Mouse (Mus musculus): ENCODE data around the gene Qprt. TPM values are rescaled to one million over a fixed set of nuclear protein-coding genes. Genes with fewer than 3 reads are reported as not detected.

The Qprt gene
- polyA plus RNA-seq (2015; fragmentation: Nextera tagmentation; extraction: Ambion mirVana), result 6.1 and 7.4 TPM in 2 replicates

- no peaks in the 10 kb centered on the region for H3K36me3 ChIP-seq
- peaks cover 6% of the 10 kb centered on the region; the same call in 1 of the 2 replicates for H3K27me3 ChIP-seq (replicated peaks)
- peak within 1 kb of the TSS; percentile 27 for H3K4me2 ChIP-seq
- no peak within 1 kb of the TSS for H3K27ac ChIP-seq
- peaks cover 13% of the 10 kb centered on the region; the same call in 1 of the 2 replicates for H3K4me1 ChIP-seq
- peak within 1 kb of the TSS; percentile 8 for H3K4me3 ChIP-seq (replicated peaks)
- 20% methylated on average over 7 of the region's 7 CpGs for WGBS
- ATAC-seq (ENCODE audit: insufficient read depth, low FRiP score, low read depth), result no peak; the same call in 1 of the 2 replicates
- H3K9me3 ChIP-seq, result no peaks in the 10 kb centered on the region
- no peak within 1 kb of the TSS for H3K9ac ChIP-seq
Measured at GRCm38 (mm10) chr7:127121911-127122270, at the start of gene Qprt. Gene Qprt, minus strand, starts transcription at chr7:127122226.

GRCm38 (mm10) chr7:127166501-127166900 is 44.5 kb upstream of the Qprt start:
- H3K27ac ChIP-seq, result no peak overlapping the region
- H3K4me1 ChIP-seq, result no peaks in the 10 kb centered on the region
- no peak overlapping the region for H3K4me3 ChIP-seq (replicated peaks)
- H3K4me2 ChIP-seq, result no peak overlapping the region
- WGBS, result 81% methylated on average over 5 of the region's 5 CpGs
- H3K9ac ChIP-seq, result no peak overlapping the region
- ATAC-seq (ENCODE audit: insufficient read depth, low FRiP score, low read depth), result no peak
- no peaks in the 10 kb centered on the region for H3K9me3 ChIP-seq
- no peaks in the 10 kb centered on the region for H3K36me3 ChIP-seq
- H3K27me3 ChIP-seq (replicated peaks), result no peaks in the 10 kb centered on the region

- H3K27ac ChIP-seq, result no peak overlapping the region
- no peak overlapping the region for H3K4me3 ChIP-seq (replicated peaks)
- H3K27me3 ChIP-seq (replicated peaks), result no peaks in the 10 kb centered on the region
- H3K4me1 ChIP-seq, result no peaks in the 10 kb centered on the region
- no peak for ATAC-seq (ENCODE audit: insufficient read depth, low FRiP score, low read depth)
- H3K9ac ChIP-seq, result no peak overlapping the region
- no peak overlapping the region for H3K4me2 ChIP-seq
- no peaks in the 10 kb centered on the region for H3K36me3 ChIP-seq
- H3K9me3 ChIP-seq, result no peaks in the 10 kb centered on the region
- 79% methylated on average over 12 of the region's 12 CpGs for WGBS
Measured at GRCm38 (mm10) chr7:127165607-127166493, 43.8 kb upstream of the Qprt start.

GRCm38 (mm10) chr7:127164002-127164401 is 42.0 kb upstream of the Qprt start:
- no peak overlapping the region for H3K4me3 ChIP-seq (replicated peaks)
- WGBS, result 80% methylated on average over 4 of the region's 4 CpGs
- no peak for ATAC-seq (ENCODE audit: insufficient read depth, low FRiP score, low read depth)

GRCm38 (mm10) chr7:127162546-127162945 is 40.5 kb upstream of the Qprt start:
- no peaks in the 10 kb centered on the region for H3K4me1 ChIP-seq
- H3K9ac ChIP-seq, result no peak overlapping the region
- H3K36me3 ChIP-seq, result no peaks in the 10 kb centered on the region
- H3K27ac ChIP-seq, result no peak overlapping the region
- no peak overlapping the region for H3K4me2 ChIP-seq
- WGBS, result 86% methylated on average over 5 of the region's 5 CpGs
- ATAC-seq (ENCODE audit: insufficient read depth, low FRiP score, low read depth), result no peak
- no peaks in the 10 kb centered on the region for H3K9me3 ChIP-seq
- H3K27me3 ChIP-seq (replicated peaks), result no peaks in the 10 kb centered on the region
- H3K4me3 ChIP-seq (replicated peaks), result no peak overlapping the region

More at GRCm38 (mm10) chr7:127164002-127164401, 42.0 kb upstream of the Qprt start:
- H3K36me3 ChIP-seq, result no peaks in the 10 kb centered on the region
- no peak overlapping the region for H3K4me2 ChIP-seq
- no peaks in the 10 kb centered on the region for H3K4me1 ChIP-seq
- no peaks in the 10 kb centered on the region for H3K9me3 ChIP-seq
- no peaks in the 10 kb centered on the region for H3K27me3 ChIP-seq (replicated peaks)
- H3K27ac ChIP-seq, result no peak overlapping the region
- H3K9ac ChIP-seq, result no peak overlapping the region

GRCm38 (mm10) chr7:127157548-127157947 is 35.5 kb upstream of the Qprt start:
- Histone ChIP-seq H3K36me3 (no peaks in the 10 kb centered on the region), H3K4me1 (no peaks in the 10 kb centered on the region), H3K27ac (no peak overlapping the region), H3K9ac (no peak overlapping the region), H3K9me3 (no peaks in the 10 kb centered on the region), H3K4me3 (replicated peaks) (no peak overlapping the region), H3K27me3 (replicated peaks) (no peaks in the 10 kb centered on the region), H3K4me2 (no peak overlapping the region)
- 77% methylated on average over 4 of the region's 4 CpGs for WGBS
- no peak for ATAC-seq (ENCODE audit: insufficient read depth, low FRiP score, low read depth)

GRCm38 (mm10) chr7:127153477-127153876 is 31.5 kb upstream of the Qprt start:
- Histone ChIP-seq H3K36me3 (no peaks in the 10 kb centered on the region), H3K9me3 (no peaks in the 10 kb centered on the region), H3K4me2 (no peak overlapping the region), H3K27ac (no peak overlapping the region), H3K27me3 (replicated peaks) (no peaks in the 10 kb centered on the region), H3K9ac (no peak overlapping the region), H3K4me3 (replicated peaks) (no peak overlapping the region), H3K4me1 (no peaks in the 10 kb centered on the region)
- 51% methylated on average over 3 of the region's 3 CpGs for WGBS
- no peak for ATAC-seq (ENCODE audit: insufficient read depth, low FRiP score, low read depth)

GRCm38 (mm10) chr7:127152464-127152863 is 30.4 kb upstream of the Qprt start:
- no peak for ATAC-seq (ENCODE audit: insufficient read depth, low FRiP score, low read depth)
- no peaks in the 10 kb centered on the region for H3K36me3 ChIP-seq
- no peak overlapping the region for H3K27ac ChIP-seq
- no peaks in the 10 kb centered on the region for H3K4me1 ChIP-seq
- H3K4me2 ChIP-seq, result no peak overlapping the region
- 86% methylated on average over 6 of the region's 6 CpGs for WGBS
- H3K9ac ChIP-seq, result no peak overlapping the region
- H3K4me3 ChIP-seq (replicated peaks), result no peak overlapping the region
- no peaks in the 10 kb centered on the region for H3K27me3 ChIP-seq (replicated peaks)
- H3K9me3 ChIP-seq, result no peaks in the 10 kb centered on the region

GRCm38 (mm10) chr7:127147901-127148300 is 25.9 kb upstream of the Qprt start:
- no peaks in the 10 kb centered on the region for H3K9me3 ChIP-seq
- 54% methylated on average over 3 of the region's 3 CpGs for WGBS
- no peak for ATAC-seq (ENCODE audit: insufficient read depth, low FRiP score, low read depth)
- H3K27me3 ChIP-seq (replicated peaks), result no peaks in the 10 kb centered on the region
- 0 out of 2 replicates have a peak, but pooled peaks cover 3% of the 10 kb centered on the region for H3K4me1 ChIP-seq
- H3K4me3 ChIP-seq (replicated peaks), result no peak overlapping the region
- no peak overlapping the region for H3K4me2 ChIP-seq
- no peaks in the 10 kb centered on the region for H3K36me3 ChIP-seq
- H3K9ac ChIP-seq, result no peak overlapping the region
- H3K27ac ChIP-seq, result no peak overlapping the region

GRCm38 (mm10) chr7:127146267-127146603 is 24.2 kb upstream of the Qprt start:
- Histone ChIP-seq H3K9me3 (no peaks in the 10 kb centered on the region), H3K9ac (no peak overlapping the region), H3K4me1 (0 out of 2 replicates have a peak, but pooled peaks cover 3% of the 10 kb centered on the region), H3K27ac (no peak overlapping the region), H3K36me3 (no peaks in the 10 kb centered on the region), H3K4me3 (replicated peaks) (no peak overlapping the region), H3K27me3 (replicated peaks) (no peaks in the 10 kb centered on the region), H3K4me2 (no peak overlapping the region)
- WGBS, result 61% methylated on average over 2 of the region's 2 CpGs
- ATAC-seq (ENCODE audit: insufficient read depth, low FRiP score, low read depth), result no peak

GRCm38 (mm10) chr7:127145387-127146266 is 23.6 kb upstream of the Qprt start:
- no peaks in the 10 kb centered on the region for H3K27me3 ChIP-seq (replicated peaks)
- no peak overlapping the region for H3K9ac ChIP-seq
- no peaks in the 10 kb centered on the region for H3K36me3 ChIP-seq
- no peak overlapping the region for H3K4me3 ChIP-seq (replicated peaks)
- no peak overlapping the region for H3K4me2 ChIP-seq
- H3K27ac ChIP-seq, result no peak overlapping the region
- H3K9me3 ChIP-seq, result no peaks in the 10 kb centered on the region
- ATAC-seq (ENCODE audit: insufficient read depth, low FRiP score, low read depth), result no peak
- 49% methylated on average over 9 of the region's 9 CpGs for WGBS
- 0 out of 2 replicates have a peak, but pooled peaks cover 3% of the 10 kb centered on the region for H3K4me1 ChIP-seq

- no peak overlapping the region for H3K27ac ChIP-seq
- 0 out of 2 replicates have a peak, but pooled peaks cover 3% of the 10 kb centered on the region for H3K4me1 ChIP-seq
- no peak overlapping the region for H3K4me3 ChIP-seq (replicated peaks)
- no peak overlapping the region for H3K4me2 ChIP-seq
- H3K36me3 ChIP-seq, result no peaks in the 10 kb centered on the region
- ATAC-seq (ENCODE audit: insufficient read depth, low FRiP score, low read depth), result no peak
- no peak overlapping the region for H3K9ac ChIP-seq
- H3K27me3 ChIP-seq (replicated peaks), result no peaks in the 10 kb centered on the region
- whole genome bisulfite sequencing, result 74% methylated on average over 7 of the region's 7 CpGs
- H3K9me3 ChIP-seq, result no peaks in the 10 kb centered on the region
Measured at GRCm38 (mm10) chr7:127144412-127144811, 22.4 kb upstream of the Qprt start.
